Mouse (Mus musculus) fat pad, adult 2 months (tissue): Measurements from ENCODE around the gene Aldh8a1.

Experiments
- DNase-seq: peaks from one replicate; pipeline ENCODE4 v3.0.0-alpha.2; 2011; ENCODE audit warnings: low read depth, low spot score; ENCODE audit errors: extremely low read depth

Aldh8a1 gene

GRCm38 (mm10) chr10:21376682-21377473 lies at the start of gene Aldh8a1:
Gene Aldh8a1 (plus strand): TSS chr10:21377291.
- no peak for DNase-seq

GRCm38 (mm10) chr10:21327605-21328135 lies 49.4 kb upstream of the Aldh8a1 start:
- DNase-seq, result no peak

GRCm38 (mm10) chr10:21334349-21335105 lies 42.6 kb upstream of the Aldh8a1 start:
- DNase-seq, result no peak

GRCm38 (mm10) chr10:21335534-21335933 lies 41.6 kb upstream of the Aldh8a1 start:
- no peak for DNase-seq

- DNase-seq, result no peak
Measured at GRCm38 (mm10) chr10:21337191-21337590, 39.9 kb upstream of the Aldh8a1 start.

GRCm38 (mm10) chr10:21341706-21342105 lies 35.4 kb upstream of the Aldh8a1 start:
- DNase-seq, result no peak

- DNase-seq, result no peak
Measured at GRCm38 (mm10) chr10:21342331-21343005, 34.6 kb upstream of the Aldh8a1 start.

GRCm38 (mm10) chr10:21347332-21347731 lies 29.8 kb upstream of the Aldh8a1 start:
- no peak for DNase-seq

- no peak for DNase-seq
Measured at GRCm38 (mm10) chr10:21349449-21349848, 27.6 kb upstream of the Aldh8a1 start.

- DNase-seq, result no peak
Measured at GRCm38 (mm10) chr10:21349946-21350345, 27.1 kb upstream of the Aldh8a1 start.

- DNase-seq, result no peak
Measured at GRCm38 (mm10) chr10:21350531-21351515, 26.3 kb upstream of the Aldh8a1 start.

GRCm38 (mm10) chr10:21351766-21352165 lies 25.3 kb upstream of the Aldh8a1 start:
- no peak for DNase-seq

- DNase-seq, result no peak
Measured at GRCm38 (mm10) chr10:21353890-21354289, 23.2 kb upstream of the Aldh8a1 start.

GRCm38 (mm10) chr10:21354506-21354905 lies 22.6 kb upstream of the Aldh8a1 start:
- DNase-seq, result no peak

- DNase-seq, result no peak
Measured at GRCm38 (mm10) chr10:21357986-21358385, 19.1 kb upstream of the Aldh8a1 start.

GRCm38 (mm10) chr10:21359086-21359485 lies 18.0 kb upstream of the Aldh8a1 start:
- DNase-seq, result no peak

GRCm38 (mm10) chr10:21361871-21362270 lies 15.2 kb upstream of the Aldh8a1 start:
- no peak for DNase-seq

- no peak for DNase-seq
Measured at GRCm38 (mm10) chr10:21363297-21363696, 13.8 kb upstream of the Aldh8a1 start.

GRCm38 (mm10) chr10:21364946-21365345 lies 12.1 kb upstream of the Aldh8a1 start:
- no peak for DNase-seq

GRCm38 (mm10) chr10:21365897-21366296 lies 11.2 kb upstream of the Aldh8a1 start:
- no peak for DNase-seq
